Mouse (Mus musculus) midbrain, postnatal 0 days (tissue): Measurements from ENCODE around the gene Arid1b. TPM values are rescaled to one million over a fixed set of nuclear protein-coding genes. Genes with fewer than 3 reads are reported as not detected.

ENCODE experiments used
- ATAC-seq: fragments of 200-750 bp; cut with Nextera tagmentation; 2 replicates; pipeline ENCODE4 v1.8.0; 2017; ENCODE audit warnings: moderate number of reproducible peaks, mild to moderate bottlenecking, moderate TSS enrichment, moderate library complexity; ENCODE audit not compliant: low FRiP score
- DNase-seq: peaks from one replicate; pipeline ENCODE4 v3.0.0-alpha.2; 2015; ENCODE audit warnings: low spot score
- H3K27ac ChIP-seq: fragments of 300-500 bp; sonication (generic); 2 replicates; pipeline ENCODE4 v1.5.1; 2014; ENCODE audit warnings: low read depth, mild to moderate bottlenecking, low read length, mixed read lengths
- H3K27me3 ChIP-seq: fragments of 300-500 bp; sonication (generic); 2 replicates; pipeline ENCODE4 v1.6.1; 2014; ENCODE audit warnings: low read length, control low read depth, mixed read lengths; ENCODE audit not compliant: insufficient read depth
- H3K36me3 ChIP-seq: fragments of 300-500 bp; sonication (generic); 2 replicates; pipeline ENCODE4 v1.6.1; 2014; ENCODE audit warnings: low read length, control low read depth, mixed read lengths; ENCODE audit not compliant: insufficient read depth
- H3K4me1 ChIP-seq: fragments of 300-500 bp; sonication (generic); 2 replicates; pipeline ENCODE4 v1.6.1; 2014; ENCODE audit warnings: mild to moderate bottlenecking, control low read depth, antibody characterized with exemption, low read length, mixed read lengths; ENCODE audit not compliant: insufficient read depth
- H3K4me2 ChIP-seq: fragments of 300-500 bp; sonication (generic); 2 replicates; pipeline ENCODE4 v1.6.1; 2014; ENCODE audit warnings: low read depth, mild to moderate bottlenecking, low read length, mixed read lengths; ENCODE audit not compliant: poor library complexity, severe bottlenecking
- H3K4me3 ChIP-seq: fragments of 300-500 bp; sonication (generic); 2 replicates; pipeline ENCODE4 v1.5.1; 2014; ENCODE audit warnings: low read depth, mild to moderate bottlenecking, low read length, moderate library complexity
- H3K9ac ChIP-seq: fragments of 300-500 bp; sonication (generic); replicated peaks from 2 replicates; pipeline ENCODE4 v1.6.1; 2014; ENCODE audit warnings: mild to moderate bottlenecking, low read length, moderate library complexity, mixed read lengths; ENCODE audit not compliant: poor library complexity, severe bottlenecking
- H3K9me3 ChIP-seq: fragments of 300-500 bp; sonication (generic); 2 replicates; pipeline ENCODE4 v1.6.1; 2016; ENCODE audit warnings: low read length, control low read depth
- CTCF ChIP-seq: IDR thresholded peaks from 2 replicates; pipeline ENCODE4 v1.5.1; 2016; ENCODE audit warnings: antibody characterized with exemption, mild to moderate bottlenecking
- WGBS: fragments of 180-500 bp; shearing (Covaris S2); extraction: QIAGEN DNeasy Blood & Tissue Kit; methylation state at CpG from one replicate; pipeline ENCODE4 v1.1.7; 2014; 5-methylcytosine and 5-hydroxymethylcytosine counted together
- polyA plus RNA-seq: library from polyadenylated mRNA; unstranded; fragments of >200 nt; fragmentation: Nextera tagmentation; extraction: Ambion mirVana; gene quantifications from 2 replicates; pipeline ENCODE4 v1.2.1, GENCODE M21; 2015
- total RNA-seq: library from RNA; depleted of rRNA; stranded (reverse); fragments of >200 nt; gene quantifications from 2 replicates; pipeline ENCODE4 v1.2.3, GENCODE M21; 2014

Arid1b gene
- total and polyA plus RNA-seq, 2 experiments from 2014 or later, result 11.9 to 73.3 TPM

DNA sequence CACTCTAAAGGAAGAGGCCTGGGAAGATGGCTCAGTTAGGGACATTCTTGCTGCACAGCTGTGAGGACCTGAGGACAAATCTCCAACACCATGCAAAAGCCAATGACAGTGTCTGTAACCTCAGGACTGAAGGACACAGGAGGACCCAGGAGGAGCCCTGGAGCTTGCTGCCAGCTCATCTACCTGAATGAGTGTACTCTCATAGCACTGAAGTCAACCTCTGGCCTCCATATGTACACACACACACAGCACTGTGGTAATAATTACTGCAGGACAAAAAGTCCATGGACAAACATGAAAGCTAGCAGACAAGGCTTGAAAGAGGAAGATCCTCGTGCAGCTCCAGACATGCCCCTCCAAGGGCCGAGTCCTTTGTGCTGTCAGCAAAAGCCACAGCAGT is 238.0 kb downstream of the Arid1b start:
- WGBS, result 51% methylated on average over 2 of the region's 2 CpGs
- peaks cover 14% of the 10 kb centered on the region for H3K4me1 ChIP-seq
- DNase-seq, result no peak
- no peak overlapping the region for H3K9ac ChIP-seq
- no peaks in the 10 kb centered on the region for H3K27me3 ChIP-seq
- no peak overlapping the region for H3K27ac ChIP-seq
- H3K4me3 ChIP-seq, result no peak overlapping the region
- H3K9me3 ChIP-seq, result no peaks in the 10 kb centered on the region
- ATAC-seq, result no peak
- 0 out of 2 replicates have a peak, but pooled peaks cover 3% of the 10 kb centered on the region for H3K36me3 ChIP-seq
- TF ChIP-seq CTCF, result no peak
- no peak overlapping the region for H3K4me2 ChIP-seq

DNA sequence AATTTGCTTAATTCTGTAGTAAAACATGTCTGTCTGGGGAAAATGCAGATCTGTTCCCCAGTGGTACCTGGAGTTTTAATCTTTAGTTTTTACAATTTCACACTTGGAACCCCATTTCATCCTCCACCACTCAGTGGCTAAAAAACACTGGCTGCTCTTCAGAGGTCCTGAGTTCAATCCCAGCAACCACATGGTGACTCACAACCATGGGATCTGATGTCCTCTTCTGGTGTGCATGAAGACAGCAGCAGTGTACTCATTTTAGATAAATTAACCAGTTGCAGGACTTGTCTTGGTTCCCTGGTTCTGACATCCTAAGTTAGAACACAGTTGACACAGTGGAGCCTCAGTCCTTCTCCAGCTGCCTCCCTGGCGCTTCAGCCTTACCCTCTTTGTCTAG is 239.9 kb downstream of the Arid1b start:
- Histone ChIP-seq H3K4me1 (peaks cover 11% of the 10 kb centered on the region), H3K27me3 (no peaks in the 10 kb centered on the region), H3K9ac (no peak overlapping the region), H3K4me3 (no peak overlapping the region), H3K27ac (no peak overlapping the region), H3K9me3 (no peaks in the 10 kb centered on the region), H3K36me3 (0 out of 2 replicates have a peak, but pooled peaks cover 3% of the 10 kb centered on the region), H3K4me2 (no peak overlapping the region)
- no peak for TF ChIP-seq CTCF
- WGBS, result 100% methylated on average over 1 of the region's 1 CpGs
- ATAC-seq (no peak), DNase-seq (no peak)

DNA sequence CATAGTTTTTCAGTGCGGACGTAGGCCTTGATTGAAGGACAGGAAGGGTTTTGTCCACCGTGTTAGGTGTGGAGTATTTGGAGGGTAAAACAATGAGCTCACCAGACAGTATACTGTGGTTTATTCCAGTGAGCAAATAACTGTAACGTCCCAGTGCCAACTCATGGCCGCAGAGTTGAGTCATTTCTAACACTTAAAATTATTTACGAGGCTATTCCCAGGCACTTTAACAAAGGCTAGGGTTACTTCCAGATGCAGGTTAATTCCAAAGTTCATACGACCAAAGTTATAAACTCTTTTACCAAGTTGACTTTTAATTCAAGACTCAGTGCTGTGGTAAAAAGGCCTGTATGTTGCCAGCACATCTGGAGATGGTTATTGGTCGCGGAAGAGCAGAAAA is 240.9 kb downstream of the Arid1b start:
- H3K27me3 ChIP-seq, result no peaks in the 10 kb centered on the region
- ATAC-seq (no peak), DNase-seq (no peak)
- H3K9ac ChIP-seq, result no peak overlapping the region
- no peak overlapping the region for H3K27ac ChIP-seq
- no peak overlapping the region for H3K4me3 ChIP-seq
- peaks cover 11% of the 10 kb centered on the region for H3K4me1 ChIP-seq
- H3K9me3 ChIP-seq, result no peaks in the 10 kb centered on the region
- H3K36me3 ChIP-seq, result 0 out of 2 replicates have a peak, but pooled peaks cover 3% of the 10 kb centered on the region
- H3K4me2 ChIP-seq, result no peak overlapping the region
- WGBS, result 91% methylated on average over 9 of the region's 9 CpGs
- no peak for TF ChIP-seq CTCF

DNA sequence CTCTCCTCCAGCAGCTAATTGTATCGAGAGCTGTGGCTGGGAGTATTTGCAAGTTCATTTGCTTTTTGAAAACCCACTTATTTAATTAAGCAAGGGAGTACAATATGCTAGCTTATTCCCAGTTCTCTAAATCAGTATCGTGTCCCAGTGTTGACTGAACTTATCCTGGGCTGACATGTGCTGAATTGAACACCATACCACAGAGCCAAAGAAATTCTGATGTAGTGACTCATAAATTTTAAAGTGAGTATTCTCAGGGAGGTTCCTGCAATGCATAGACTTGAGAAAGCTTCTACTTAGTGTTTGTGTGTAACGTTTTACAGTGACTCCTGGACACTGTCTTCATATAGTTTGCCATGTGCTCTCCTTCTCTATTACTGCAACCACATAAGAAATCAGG is 243.6 kb downstream of the Arid1b start:
- TF ChIP-seq CTCF, result no peak
- ATAC-seq (no peak), DNase-seq (no peak)
- Histone ChIP-seq H3K36me3 (no peaks in the 10 kb centered on the region), H3K27ac (no peak overlapping the region), H3K4me1 (peaks cover 11% of the 10 kb centered on the region), H3K9ac (no peak overlapping the region), H3K27me3 (no peaks in the 10 kb centered on the region), H3K9me3 (no peaks in the 10 kb centered on the region), H3K4me3 (no peak overlapping the region), H3K4me2 (no peak overlapping the region)
- 44% methylated on average over 3 of the region's 3 CpGs for WGBS

DNA sequence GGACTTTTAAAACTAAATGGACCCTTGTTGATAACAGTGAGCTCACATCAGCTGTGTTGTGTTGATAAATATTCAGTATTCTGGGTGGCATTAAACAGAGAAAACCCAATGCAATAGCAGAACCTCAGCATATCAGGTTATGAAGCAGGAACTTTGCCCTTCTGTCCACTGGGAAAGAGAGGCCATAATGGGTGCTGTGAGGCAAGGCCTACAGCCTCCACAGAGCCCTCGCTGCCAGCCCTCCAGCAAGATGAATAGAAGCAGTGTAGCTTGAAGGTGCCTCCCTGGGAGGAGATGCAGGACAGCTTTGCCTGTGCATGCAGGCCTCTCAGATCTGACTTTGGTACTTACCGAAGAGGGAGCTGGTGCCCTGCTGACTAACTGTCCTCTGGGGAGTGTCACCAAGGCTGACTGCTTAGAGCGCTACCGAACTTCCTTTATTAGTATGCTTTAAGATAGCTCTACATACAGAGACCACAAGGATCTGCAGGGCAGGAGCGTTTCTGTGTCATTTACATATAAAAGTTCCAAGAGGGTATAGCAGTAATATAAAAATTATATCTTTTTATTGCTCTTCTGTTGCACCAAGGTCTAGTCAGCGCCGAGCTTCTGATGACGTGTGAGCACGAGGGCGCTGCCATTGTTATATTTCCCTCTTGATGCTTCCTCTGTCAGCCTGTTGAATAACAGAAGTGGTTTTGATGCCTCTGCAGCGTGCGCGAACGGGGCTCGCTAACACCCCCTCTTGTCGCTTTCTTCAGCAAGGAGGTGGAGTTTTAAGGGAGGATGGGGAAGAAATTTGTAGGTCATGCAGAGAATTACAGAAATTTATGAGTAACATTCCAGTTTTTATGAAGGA is 244.5 kb downstream of the Arid1b start:
- 0 out of 2 replicates have a peak, but pooled peaks have one; percentile 1 for TF ChIP-seq CTCF
- H3K9me3 ChIP-seq, result no peaks in the 10 kb centered on the region
- H3K4me1 ChIP-seq, result peaks cover 11% of the 10 kb centered on the region
- no peak overlapping the region for H3K4me3 ChIP-seq
- no peaks in the 10 kb centered on the region for H3K36me3 ChIP-seq
- DNase-seq, result peak; percentile 27
- no peak overlapping the region for H3K9ac ChIP-seq
- H3K27me3 ChIP-seq, result no peaks in the 10 kb centered on the region
- H3K4me2 ChIP-seq, result peak overlapping the region; percentile 7; the same call in 1 of the 2 replicates
- no peak for ATAC-seq
- no peak overlapping the region for H3K27ac ChIP-seq
- WGBS, result 34% methylated on average over 16 of the region's 16 CpGs

DNA sequence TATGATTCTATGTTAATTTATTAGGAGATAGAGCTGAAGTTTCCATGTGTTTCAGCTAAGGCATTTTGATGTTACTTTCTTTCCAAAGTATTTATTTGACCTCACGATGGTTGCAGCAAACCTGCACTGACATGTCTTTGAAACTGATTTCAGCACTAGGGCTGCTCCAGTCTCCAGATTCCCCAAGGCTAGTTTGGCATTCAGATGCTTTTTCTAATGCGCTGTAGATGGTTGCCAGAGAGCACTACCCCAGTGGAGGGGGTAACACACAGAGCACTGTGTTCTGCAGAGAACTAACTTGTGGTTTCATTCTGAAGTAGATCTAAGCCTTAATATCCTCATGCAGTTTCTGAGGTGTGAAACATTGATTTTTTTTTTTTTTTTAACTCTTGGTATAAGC is 250.4 kb downstream of the Arid1b start:
- Histone ChIP-seq H3K4me2 (no peak overlapping the region), H3K27ac (no peak overlapping the region), H3K27me3 (no peaks in the 10 kb centered on the region), H3K9me3 (no peaks in the 10 kb centered on the region), H3K9ac (no peak overlapping the region), H3K36me3 (no peaks in the 10 kb centered on the region), H3K4me3 (no peak overlapping the region), H3K4me1 (no peaks in the 10 kb centered on the region)
- 49% methylated on average over 2 of the region's 2 CpGs for WGBS
- DNase-seq (peak; percentile 46), ATAC-seq (no peak)
- TF ChIP-seq CTCF, result no peak
